Mouse (Mus musculus): ENCODE results near the gene Strn.

Strn gene

GRCm38 (mm10) chr17:78710258-78710657 lies 26.7 kb downstream of the Strn start:
- in situ Hi-C loops (cut with MboI, MseI), result no loop called here

GRCm38 (mm10) chr17:78708422-78708821 lies 28.6 kb downstream of the Strn start:
- in situ Hi-C loops (cut with MboI, MseI), result no loop called here

GRCm38 (mm10) chr17:78702988-78703387 lies 34.0 kb downstream of the Strn start:
- in situ Hi-C loops (cut with MboI, MseI), result no loop called here

GRCm38 (mm10) chr17:78698965-78699364 lies 38.0 kb downstream of the Strn start:
- in situ Hi-C loops (cut with MboI, MseI), result no loop called here

GRCm38 (mm10) chr17:78697462-78697861 lies 39.5 kb downstream of the Strn start:
- in situ Hi-C loops (cut with MboI, MseI), result no loop called here

GRCm38 (mm10) chr17:78696922-78697321 lies 40.1 kb downstream of the Strn start:
- in situ Hi-C loops (cut with MboI, MseI), result no loop called here

GRCm38 (mm10) chr17:78689231-78689630 lies 47.8 kb downstream of the Strn start:
- in situ Hi-C loops (cut with MboI, MseI), result loop anchor here (5.0 kb wide), 1 partner anchor 72 kb away; no protein-coding TSS in a partner anchor

- in situ Hi-C loops (cut with MboI, MseI), result loop anchor here (5.0 kb wide), 1 partner anchor 71 kb away; no protein-coding TSS in a partner anchor
Measured at GRCm38 (mm10) chr17:78687971-78688370, 49.0 kb downstream of the Strn start.

GRCm38 (mm10) chr17:78685004-78685403 lies 52.0 kb downstream of the Strn start:
- in situ Hi-C loops (cut with MboI, MseI), result loop anchor here (5.0 kb wide), 1 partner anchor 68 kb away; no protein-coding TSS in a partner anchor

- in situ Hi-C loops (cut with MboI, MseI), result no loop called here
Measured at GRCm38 (mm10) chr17:78682351-78682750, 54.6 kb downstream of the Strn start.

GRCm38 (mm10) chr17:78679503-78679902 lies 57.5 kb downstream of the Strn start:
- in situ Hi-C loops (cut with MboI, MseI), result no loop called here

GRCm38 (mm10) chr17:78676813-78677212 lies 60.2 kb downstream of the Strn start:
- in situ Hi-C loops (cut with MboI, MseI), result no loop called here

GRCm38 (mm10) chr17:78664962-78665545 lies 71.9 kb downstream of the Strn start:
- in situ Hi-C loops (cut with MboI, MseI), result no loop called here

GRCm38 (mm10) chr17:78654841-78655240 lies 82.2 kb downstream of the Strn start:
- in situ Hi-C loops (cut with MboI, MseI), result no loop called here

GRCm38 (mm10) chr17:78643853-78644475 lies 93.0 kb downstream of the Strn start:
- in situ Hi-C loops (cut with MboI, MseI), result no loop called here

GRCm38 (mm10) chr17:78642259-78642658 lies 94.7 kb downstream of the Strn start:
- in situ Hi-C loops (cut with MboI, MseI), result no loop called here

GRCm38 (mm10) chr17:78640387-78640786 lies 96.6 kb downstream of the Strn start:
- in situ Hi-C loops (cut with MboI, MseI), result no loop called here

GRCm38 (mm10) chr17:78639099-78639498 lies 97.9 kb downstream of the Strn start:
- in situ Hi-C loops (cut with MboI, MseI), result no loop called here

- in situ Hi-C loops (cut with MboI, MseI), result no loop called here
Measured at GRCm38 (mm10) chr17:78637140-78637539, 99.9 kb downstream of the Strn start.

- in situ Hi-C loops (cut with MboI, MseI), result no loop called here
Measured at GRCm38 (mm10) chr17:78635616-78636015, 101.4 kb downstream of the Strn start.

- in situ Hi-C loops (cut with MboI, MseI), result no loop called here
Measured at GRCm38 (mm10) chr17:78624941-78625340, 112.1 kb downstream of the Strn start.

GRCm38 (mm10) chr17:78621863-78622262 lies 115.1 kb downstream of the Strn start:
- in situ Hi-C loops (cut with MboI, MseI), result no loop called here

- in situ Hi-C loops (cut with MboI, MseI), result no loop called here
Measured at GRCm38 (mm10) chr17:78620740-78621139, 116.3 kb downstream of the Strn start.

Measured in T-helper 2 cell (primary cell).